Mouse (Mus musculus): Measurements from ENCODE around the gene Aen.

Aen gene

DNA sequence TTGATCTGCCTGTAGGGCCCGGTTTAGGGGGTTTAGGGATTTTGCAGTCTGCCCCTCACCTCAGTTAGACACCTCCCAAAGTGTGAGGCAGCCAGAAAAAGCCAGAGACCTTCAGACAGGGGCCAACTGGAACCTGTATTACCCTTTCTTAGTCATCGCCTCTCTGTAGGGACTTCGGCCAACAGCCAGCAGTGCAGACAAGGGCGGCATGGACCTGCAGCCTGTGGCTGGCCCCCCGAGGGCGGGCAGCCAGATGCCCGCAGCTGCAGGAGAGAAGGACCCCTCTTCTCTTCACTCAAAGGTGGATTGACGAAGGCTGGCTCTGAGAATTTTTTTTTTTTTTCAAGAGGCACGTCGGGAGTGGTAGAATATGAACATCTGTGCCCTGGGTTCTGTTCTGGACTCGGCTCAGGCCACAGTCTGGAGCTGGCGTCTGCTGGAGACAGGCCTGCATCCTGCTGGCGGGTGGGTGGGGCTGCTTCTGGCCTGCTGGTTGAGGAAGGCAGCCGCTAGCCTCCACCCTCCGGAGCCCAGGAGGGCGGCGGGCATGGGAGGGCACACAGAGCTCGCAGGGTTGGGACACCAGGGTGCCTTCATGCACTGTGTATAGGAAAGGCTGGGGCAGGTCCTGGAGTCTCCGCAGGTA lies 43.4 kb downstream of the Aen start:
- DNase-seq (ENCODE audit: low spot score in 2 of 2): no peak

DNA sequence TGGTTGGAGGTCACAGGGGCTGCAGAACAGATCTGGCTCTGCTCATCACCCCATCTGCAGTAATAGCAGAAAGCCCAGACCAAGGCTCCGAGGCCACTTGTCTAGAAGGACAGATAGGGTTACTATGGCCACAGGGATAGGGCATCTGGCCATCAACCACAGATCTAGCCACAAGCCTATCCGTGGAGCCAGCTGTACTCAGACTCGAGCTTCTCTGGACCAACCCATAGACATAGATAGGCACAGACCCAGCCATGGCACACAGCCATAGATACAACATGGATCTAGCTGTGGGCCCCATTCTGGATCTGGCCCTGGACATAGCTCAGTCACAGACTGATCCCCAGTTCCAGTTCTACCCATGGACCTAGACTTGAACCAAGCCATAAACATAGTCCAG lies 45.3 kb downstream of the Aen start:
- no peak for DNase-seq (ENCODE audit: low spot score in 2 of 2)

DNA sequence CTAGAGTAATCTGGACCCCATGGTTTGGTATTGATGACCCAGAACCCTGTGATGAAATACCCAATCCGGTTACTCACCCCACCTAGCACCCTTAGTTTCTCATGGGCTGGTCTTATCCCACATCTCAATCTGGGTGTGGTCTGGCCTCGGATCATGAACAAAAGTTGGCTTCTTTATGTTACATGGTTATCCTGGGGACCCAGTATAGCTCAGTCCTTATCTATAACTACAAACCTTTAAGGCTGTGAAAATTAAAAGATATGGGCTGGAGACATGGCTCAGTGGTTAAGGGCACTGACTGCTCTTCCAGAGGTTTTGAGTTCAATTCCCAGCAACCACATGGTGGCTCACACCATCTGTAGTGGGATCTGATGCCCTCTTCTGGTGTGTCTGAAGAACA lies 46.9 kb downstream of the Aen start:
- no peak for DNase-seq (ENCODE audit: low spot score in 2 of 2)

DNA sequence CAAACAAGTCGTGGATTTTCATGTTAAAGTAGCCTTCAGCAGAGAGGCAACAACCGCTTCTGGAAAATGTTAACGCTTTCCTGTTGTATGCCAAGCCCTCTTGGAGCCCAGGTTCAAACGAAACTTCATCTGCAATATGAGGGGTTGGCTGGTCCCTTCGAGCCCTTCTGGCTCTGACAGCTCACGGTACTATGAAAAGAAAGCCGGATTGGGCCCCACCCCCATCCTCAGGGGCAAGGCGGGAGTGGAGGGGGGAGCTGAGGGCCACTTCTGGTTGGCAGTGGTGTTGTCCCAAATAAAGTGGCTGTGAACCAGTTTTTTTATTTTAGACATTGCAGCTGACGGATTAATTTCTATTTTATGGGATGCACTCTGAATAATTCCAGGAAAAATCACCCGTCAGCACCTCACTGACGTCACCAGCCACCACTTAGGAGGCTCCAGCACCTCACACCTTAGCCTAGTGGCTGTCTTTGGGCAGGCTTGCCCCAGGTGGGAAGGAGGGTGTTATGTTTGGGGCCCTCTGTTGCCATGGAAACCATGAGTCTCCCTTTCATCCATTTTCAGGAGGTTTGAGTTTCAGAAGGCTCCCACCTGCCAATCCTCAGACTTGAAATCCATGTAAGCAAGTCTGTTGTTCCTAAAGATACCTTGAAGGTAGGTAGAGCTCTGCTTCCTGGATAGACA lies 58.4 kb downstream of the Aen start:
- DNase-seq (ENCODE audit: low spot score in 2 of 2): no peak

DNA sequence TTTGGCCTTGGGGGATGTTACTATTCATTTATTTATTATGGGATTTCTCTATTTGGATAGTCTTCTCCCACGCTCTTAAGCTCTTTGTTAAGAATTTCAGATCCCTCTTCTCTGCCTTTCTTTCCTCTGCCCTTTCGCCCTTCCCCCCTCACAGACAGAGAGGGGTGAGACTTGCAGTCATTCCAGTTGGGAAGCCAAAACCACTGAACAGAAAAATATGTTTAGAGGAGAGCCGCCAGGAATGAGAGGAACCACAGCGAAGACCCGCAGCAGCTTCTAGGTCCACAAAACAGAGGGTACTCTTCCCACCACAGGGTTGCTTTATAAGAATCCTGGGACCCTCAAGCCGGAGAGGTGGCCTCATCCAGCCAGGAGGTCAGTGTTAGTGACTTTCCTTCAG lies 59.0 kb downstream of the Aen start:
- no peak for DNase-seq (ENCODE audit: low spot score in 2 of 2)

DNA sequence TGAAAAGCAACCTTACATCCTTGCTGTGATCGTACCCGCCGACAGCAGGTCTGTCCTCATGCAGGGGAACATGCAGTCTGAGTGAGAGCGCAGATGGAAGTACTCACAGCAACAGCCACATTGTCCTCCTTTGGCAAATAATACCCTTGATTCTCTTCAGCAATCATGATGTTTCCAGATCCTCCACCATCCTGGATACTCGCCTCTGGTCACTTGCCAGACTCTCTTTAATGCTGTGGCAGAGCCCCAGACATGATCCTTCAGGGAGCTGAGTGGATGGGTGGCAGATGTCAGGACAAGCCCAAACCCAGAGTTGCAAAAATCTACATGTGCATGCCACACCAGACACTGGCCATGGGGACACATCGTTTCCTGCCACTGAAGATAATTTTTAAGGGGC lies 59.4 kb downstream of the Aen start:
- no peak for DNase-seq (ENCODE audit: low spot score in 2 of 2)

DNA sequence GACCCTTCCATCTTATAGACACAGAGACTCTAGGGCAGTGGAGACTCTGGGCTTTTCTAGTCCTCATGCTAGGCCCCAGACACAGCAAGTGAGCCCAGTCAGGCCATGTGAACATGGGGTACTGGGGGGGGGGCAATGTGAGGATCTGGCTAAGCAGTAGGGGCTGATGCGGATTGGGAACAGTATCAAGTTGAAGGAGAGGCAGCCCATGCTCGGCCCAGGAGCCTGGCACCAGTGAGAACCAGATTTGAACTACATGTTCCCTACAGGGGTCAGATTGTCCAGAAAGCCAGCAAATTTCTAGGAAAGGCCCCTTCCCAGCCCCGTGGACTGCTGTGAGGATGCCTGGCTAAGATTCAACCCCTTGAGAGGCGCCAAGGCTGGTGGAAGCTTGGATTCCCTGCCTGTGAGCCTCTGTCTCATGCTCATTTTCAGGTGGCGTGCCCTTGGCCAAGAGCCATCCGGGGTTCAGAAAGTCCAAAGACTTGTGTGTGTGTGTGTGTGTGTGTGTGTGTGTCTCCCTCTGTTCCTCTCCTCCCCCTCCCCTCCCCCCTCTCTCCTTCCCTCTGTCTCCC lies 62.9 kb downstream of the Aen start:
- DNase-seq (ENCODE audit: low spot score in 2 of 2): no peak
